Mouse (Mus musculus): ENCODE measurements around the gene Csf2rb2. TPM values are rescaled to one million over a fixed set of nuclear protein-coding genes. Genes with fewer than 3 reads are reported as not detected.
"Not testable (repeated sequence)": the region's sequence is repeated elsewhere in the genome, so short reads cannot be mapped to it uniquely, and the experiment has no call there.

The Csf2rb2 gene
- polyA plus RNA-seq, 1 experiment from 2014 or later = 0.48 TPM

GRCm38 (mm10) chr15:78267441-78267840, 38.1 kb downstream of the Csf2rb2 start:
- no peak for ATAC-seq
- H3K4me1 ChIP-seq (replicated peaks) = no peaks in the 10 kb centered on the region
- H3K4me3 ChIP-seq (replicated peaks) = no peak overlapping the region
- no peaks in the 10 kb centered on the region for H3K36me3 ChIP-seq
- H3K4me2 ChIP-seq (replicated peaks) = no peak overlapping the region
- no peaks in the 10 kb centered on the region for H3K9me3 ChIP-seq
- WGBS = 77% methylated on average over 10 of the region's 10 CpGs
- no peak overlapping the region for H3K27ac ChIP-seq
- H3K9ac ChIP-seq = no peak overlapping the region
- H3K27me3 ChIP-seq (replicated peaks) = peaks cover 9% of the 10 kb centered on the region

- 73% methylated on average over 3 of the region's 3 CpGs for WGBS
- peaks cover 25% of the 10 kb centered on the region for H3K27me3 ChIP-seq (replicated peaks)
- H3K36me3 ChIP-seq = no peaks in the 10 kb centered on the region
- H3K4me2 ChIP-seq (replicated peaks) = no peak overlapping the region
- no peaks in the 10 kb centered on the region for H3K4me1 ChIP-seq (replicated peaks)
- H3K27ac ChIP-seq = no peak overlapping the region
- H3K9ac ChIP-seq = no peak overlapping the region
- ATAC-seq = no peak
- H3K9me3 ChIP-seq = no peaks in the 10 kb centered on the region
- no peak overlapping the region for H3K4me3 ChIP-seq (replicated peaks)
Observed at GRCm38 (mm10) chr15:78263286-78263685, 42.2 kb downstream of the Csf2rb2 start.

- H3K4me2 ChIP-seq (replicated peaks) = no peak overlapping the region
- no peaks in the 10 kb centered on the region for H3K36me3 ChIP-seq
- no peak overlapping the region for H3K4me3 ChIP-seq (replicated peaks)
- H3K9me3 ChIP-seq = no peaks in the 10 kb centered on the region
- peaks cover 26% of the 10 kb centered on the region for H3K27me3 ChIP-seq (replicated peaks)
- no peak overlapping the region for H3K9ac ChIP-seq
- WGBS = 60% methylated on average over 13 of the region's 13 CpGs
- ATAC-seq = no peak
- H3K27ac ChIP-seq = no peak overlapping the region
- H3K4me1 ChIP-seq (replicated peaks) = no peaks in the 10 kb centered on the region
Observed at GRCm38 (mm10) chr15:78260668-78261333, 44.7 kb downstream of the Csf2rb2 start.

GRCm38 (mm10) chr15:78258246-78258865, 47.2 kb downstream of the Csf2rb2 start:
- Histone ChIP-seq H3K27ac (no peak overlapping the region), H3K4me3 (replicated peaks) (no peak overlapping the region), H3K9me3 (no peaks in the 10 kb centered on the region), H3K36me3 (no peaks in the 10 kb centered on the region), H3K9ac (no peak overlapping the region), H3K27me3 (replicated peaks) (peaks cover 43% of the 10 kb centered on the region), H3K4me2 (replicated peaks) (no peak overlapping the region), H3K4me1 (replicated peaks) (no peaks in the 10 kb centered on the region)
- 67% methylated on average over 10 of the region's 10 CpGs for WGBS
- ATAC-seq = no peak

- Histone ChIP-seq H3K9me3 (no peaks in the 10 kb centered on the region), H3K27me3 (replicated peaks) (peaks cover 38% of the 10 kb centered on the region), H3K9ac (no peak overlapping the region), H3K4me2 (replicated peaks) (no peak overlapping the region), H3K4me3 (replicated peaks) (no peak overlapping the region), H3K36me3 (no peaks in the 10 kb centered on the region), H3K27ac (no peak overlapping the region), H3K4me1 (replicated peaks) (no peaks in the 10 kb centered on the region)
- ATAC-seq = no peak
- 41% methylated on average over 7 of the region's 7 CpGs for WGBS
Observed at GRCm38 (mm10) chr15:78257326-78258050, 48.0 kb downstream of the Csf2rb2 start.

GRCm38 (mm10) chr15:78256602-78257259, 48.8 kb downstream of the Csf2rb2 start:
- H3K9ac ChIP-seq; H3K4me1 ChIP-seq (replicated peaks); ATAC-seq; H3K27ac ChIP-seq; H3K36me3 ChIP-seq; H3K4me3 ChIP-seq (replicated peaks); H3K9me3 ChIP-seq; H3K4me2 ChIP-seq (replicated peaks): not testable (repeated sequence)
- H3K27me3 ChIP-seq (replicated peaks) = peaks cover 33% of the 10 kb centered on the region

GRCm38 (mm10) chr15:78254751-78255150, 50.8 kb downstream of the Csf2rb2 start:
- Histone ChIP-seq H3K9ac (no peak overlapping the region), H3K27me3 (replicated peaks) (peaks cover 27% of the 10 kb centered on the region), H3K9me3 (no peaks in the 10 kb centered on the region), H3K36me3 (no peaks in the 10 kb centered on the region), H3K4me2 (replicated peaks) (no peak overlapping the region), H3K4me1 (replicated peaks) (no peaks in the 10 kb centered on the region), H3K27ac (no peak overlapping the region), H3K4me3 (replicated peaks) (no peak overlapping the region)
- no peak for ATAC-seq
- WGBS = 20% methylated on average over 20 of the region's 20 CpGs

GRCm38 (mm10) chr15:78248410-78248809, 57.1 kb downstream of the Csf2rb2 start:
- H3K4me2 ChIP-seq (replicated peaks) = no peak overlapping the region
- no peak overlapping the region for H3K4me3 ChIP-seq (replicated peaks)
- 64% methylated on average over 3 of the region's 3 CpGs for WGBS
- H3K36me3 ChIP-seq = no peaks in the 10 kb centered on the region
- ATAC-seq = no peak
- H3K4me1 ChIP-seq (replicated peaks) = 0 out of 2 replicates have a peak, but pooled peaks cover 2% of the 10 kb centered on the region
- no peak overlapping the region for H3K27ac ChIP-seq
- no peaks in the 10 kb centered on the region for H3K9me3 ChIP-seq
- peaks cover 3% of the 10 kb centered on the region for H3K27me3 ChIP-seq (replicated peaks)
- H3K9ac ChIP-seq = no peak overlapping the region

GRCm38 (mm10) chr15:78247659-78248058, 57.9 kb downstream of the Csf2rb2 start:
- H3K4me2 ChIP-seq (replicated peaks) = no peak overlapping the region
- no peaks in the 10 kb centered on the region for H3K9me3 ChIP-seq
- no peak overlapping the region for H3K4me3 ChIP-seq (replicated peaks)
- peaks cover 2% of the 10 kb centered on the region for H3K27me3 ChIP-seq (replicated peaks)
- H3K36me3 ChIP-seq = no peaks in the 10 kb centered on the region
- H3K4me1 ChIP-seq (replicated peaks) = 0 out of 2 replicates have a peak, but pooled peaks cover 5% of the 10 kb centered on the region
- H3K27ac ChIP-seq = no peak overlapping the region
- 64% methylated on average over 2 of the region's 2 CpGs for WGBS
- H3K9ac ChIP-seq = no peak overlapping the region
- no peak for ATAC-seq

- no peak overlapping the region for H3K4me3 ChIP-seq (replicated peaks)
- 0 out of 2 replicates have a peak, but pooled peaks cover 5% of the 10 kb centered on the region for H3K4me1 ChIP-seq (replicated peaks)
- no peak overlapping the region for H3K27ac ChIP-seq
- H3K27me3 ChIP-seq (replicated peaks) = peaks cover 2% of the 10 kb centered on the region
- no peak overlapping the region for H3K9ac ChIP-seq
- H3K36me3 ChIP-seq = no peaks in the 10 kb centered on the region
- H3K4me2 ChIP-seq (replicated peaks) = no peak overlapping the region
- 72% methylated on average over 18 of the region's 18 CpGs for WGBS
- H3K9me3 ChIP-seq = no peaks in the 10 kb centered on the region
- ATAC-seq = no peak
Observed at GRCm38 (mm10) chr15:78246143-78247116, 59.1 kb downstream of the Csf2rb2 start.

- no peak for ATAC-seq
- 65% methylated on average over 7 of the region's 7 CpGs for WGBS
- no peak within 1 kb of the TSS; the same call in 1 of the 2 replicates for H3K27ac ChIP-seq
Observed at GRCm38 (mm10) chr15:78244695-78245492, 60.6 kb downstream of the Csf2rb2 start, which contains the start of gene Ncf4. Gene Ncf4, plus strand, starts transcription at chr15:78244801.

More at GRCm38 (mm10) chr15:78244695-78245492, 60.6 kb downstream of the Csf2rb2 start, which contains the start of gene Ncf4:
- Histone ChIP-seq H3K4me1 (replicated peaks) (0 out of 2 replicates have a peak, but pooled peaks cover 5% of the 10 kb centered on the region), H3K4me2 (replicated peaks) (no peak within 1 kb of the TSS), H3K36me3 (no peaks in the 10 kb centered on the region), H3K4me3 (replicated peaks) (no peak within 1 kb of the TSS), H3K9ac (no peak within 1 kb of the TSS), H3K27me3 (replicated peaks) (peaks cover 7% of the 10 kb centered on the region), H3K9me3 (no peaks in the 10 kb centered on the region)

All from intestine, embryonic 15.5 days (tissue).